Mouse (Mus musculus): Measurements from ENCODE around the gene Polr3b.

Gene Polr3b

GRCm38 (mm10) chr10:84760118-84761111 is 138.3 kb downstream of the Polr3b start:
- DNase-seq (ENCODE audit: low spot score), result no peak

DNA sequence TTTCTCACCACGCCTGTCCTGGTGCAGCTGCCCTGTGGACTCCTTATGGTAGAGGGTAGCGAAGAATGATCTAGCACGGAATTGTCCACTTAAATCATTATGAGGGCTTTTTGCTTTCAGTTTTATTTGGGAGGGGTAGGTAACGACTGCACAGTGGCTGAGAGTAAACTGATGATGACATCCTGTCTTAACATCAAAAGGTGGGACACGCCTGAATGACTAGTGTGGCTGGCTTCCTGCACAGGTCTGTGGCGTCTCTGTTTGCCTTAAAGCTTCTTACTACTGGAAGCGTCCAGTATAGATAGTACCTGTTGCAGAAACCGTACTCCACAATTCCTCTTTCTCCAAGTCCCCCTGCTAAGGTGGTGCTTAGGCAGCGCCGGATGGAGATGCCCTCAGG is 146.7 kb downstream of the Polr3b start:
- DNase-seq (ENCODE audit: low spot score), result no peak

DNA sequence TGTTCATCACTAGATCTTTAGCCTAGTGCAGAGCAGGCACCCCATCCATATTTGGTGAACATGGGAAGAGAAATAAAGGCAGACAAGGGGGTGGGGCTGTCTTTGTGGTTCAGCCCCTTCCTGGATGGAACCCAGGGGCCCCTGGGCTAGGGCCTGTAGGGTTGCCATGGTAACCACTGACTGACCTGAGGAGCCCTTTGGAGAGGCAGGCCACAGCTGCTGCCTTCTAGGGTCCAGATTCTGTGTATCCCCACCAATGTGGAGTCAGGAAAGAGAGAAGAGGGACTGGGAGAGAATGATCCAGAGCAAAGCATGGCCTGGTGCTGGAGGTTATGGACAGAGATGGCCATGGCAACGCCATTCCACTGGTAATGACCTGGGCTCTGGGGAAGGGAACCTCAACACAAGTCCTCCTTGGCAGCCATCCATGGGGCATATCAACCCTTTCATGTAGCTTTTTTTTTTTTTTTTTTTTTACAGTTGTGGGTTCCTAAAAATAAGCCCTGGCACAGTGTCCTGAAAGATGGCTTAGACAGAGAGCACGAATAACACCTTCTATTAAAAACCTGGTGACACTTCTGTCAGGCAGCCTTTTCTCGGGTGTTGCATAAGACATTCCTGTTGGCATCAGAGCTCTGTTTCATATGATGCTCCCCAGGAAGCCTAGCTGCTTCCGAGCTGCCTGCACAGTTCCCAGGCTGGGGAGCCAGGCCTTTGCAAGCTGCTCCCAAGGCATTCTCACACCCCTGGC is 150.5 kb downstream of the Polr3b start:
- no peak for DNase-seq (ENCODE audit: low spot score)

GRCm38 (mm10) chr10:84773889-84774288 is 151.8 kb downstream of the Polr3b start:
- DNase-seq (ENCODE audit: low spot score), result no peak

DNA sequence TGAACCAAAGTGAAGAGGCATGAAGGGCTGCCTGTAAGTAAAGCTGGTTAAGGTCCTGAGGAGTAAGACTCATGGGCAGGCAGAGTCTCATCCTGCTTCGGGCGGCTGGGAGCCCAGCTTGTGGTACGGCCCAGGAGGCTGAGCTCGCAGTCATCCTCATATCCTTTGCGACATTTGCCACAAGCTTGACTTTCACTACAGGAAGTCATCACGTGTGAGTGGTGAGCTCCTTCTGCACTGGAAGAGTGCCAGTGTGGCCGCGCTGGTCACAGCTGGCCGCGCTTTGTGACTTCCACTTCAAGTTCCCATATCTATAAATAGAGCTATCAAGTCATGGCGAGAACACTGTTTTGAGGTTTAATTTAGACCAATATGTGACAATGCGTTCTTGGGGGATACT is 152.5 kb downstream of the Polr3b start:
- no peak for DNase-seq (ENCODE audit: low spot score)

Data from testis, postnatal 10 days (tissue).